Mouse (Mus musculus) liver, embryonic 12.5 days (tissue): ENCODE data around the gene Ell. TPM values are rescaled to one million over a fixed set of nuclear protein-coding genes. Genes with fewer than 3 reads are reported as not detected.
A peak's percentile ranks its signal among the peaks of the same experiment; 100 is the strongest.

ENCODE experiments used
- ATAC-seq: fragments of 200-750 bp; cut with Nextera tagmentation; 2 replicates; pipeline ENCODE4 v1.8.0; 2017; ENCODE audit warnings: moderate number of reproducible peaks, mild to moderate bottlenecking, moderate library complexity
- H3K27ac ChIP-seq: fragments of 300-500 bp; sonication (generic); 2 replicates; pipeline ENCODE4 v1.5.1; 2016; ENCODE audit warnings: mild to moderate bottlenecking
- H3K27me3 ChIP-seq: fragments of 300-500 bp; sonication (generic); replicated peaks from 2 replicates; pipeline ENCODE4 v1.6.1; 2016; ENCODE audit warnings: mild to moderate bottlenecking, moderate library complexity
- H3K36me3 ChIP-seq: fragments of 300-500 bp; sonication (generic); 2 replicates; pipeline ENCODE4 v1.6.1; 2016; ENCODE audit warnings: mild to moderate bottlenecking, moderate library complexity
- H3K4me1 ChIP-seq: fragments of 300-500 bp; sonication (generic); 2 replicates; pipeline ENCODE4 v1.6.1; 2016
- H3K4me2 ChIP-seq: fragments of 300-500 bp; sonication (generic); 2 replicates; pipeline ENCODE4 v1.6.1; 2016; ENCODE audit warnings: mild to moderate bottlenecking, moderate library complexity
- H3K4me3 ChIP-seq: fragments of 300-500 bp; sonication (generic); 2 replicates; pipeline ENCODE4 v1.5.1; 2016; ENCODE audit warnings: mild to moderate bottlenecking, moderate library complexity
- H3K9ac ChIP-seq: fragments of 300-500 bp; sonication (generic); 2 replicates; pipeline ENCODE4 v1.6.1; 2016; ENCODE audit warnings: mild to moderate bottlenecking, moderate library complexity
- H3K9me3 ChIP-seq: fragments of 300-500 bp; sonication (generic); replicated peaks from 2 replicates; pipeline ENCODE4 v1.6.1; 2016; ENCODE audit warnings: mild to moderate bottlenecking, moderate library complexity
- WGBS: fragments of 180-500 bp; shearing (Covaris S2); methylation state at CpG from one replicate; pipeline ENCODE4 v1.1.7; 2016; ENCODE audit not compliant: insufficient replicate concordance; 5-methylcytosine and 5-hydroxymethylcytosine counted together
- polyA plus RNA-seq: library from polyadenylated mRNA; unstranded; fragments of >200 nt; fragmentation: Nextera tagmentation; extraction: Ambion mirVana; gene quantifications from 2 replicates; pipeline ENCODE4 v1.2.1, GENCODE M21; 2016

Gene Ell
- polyA plus RNA-seq, 1 experiment from 2014 or later, result 13.1 TPM

DNA sequence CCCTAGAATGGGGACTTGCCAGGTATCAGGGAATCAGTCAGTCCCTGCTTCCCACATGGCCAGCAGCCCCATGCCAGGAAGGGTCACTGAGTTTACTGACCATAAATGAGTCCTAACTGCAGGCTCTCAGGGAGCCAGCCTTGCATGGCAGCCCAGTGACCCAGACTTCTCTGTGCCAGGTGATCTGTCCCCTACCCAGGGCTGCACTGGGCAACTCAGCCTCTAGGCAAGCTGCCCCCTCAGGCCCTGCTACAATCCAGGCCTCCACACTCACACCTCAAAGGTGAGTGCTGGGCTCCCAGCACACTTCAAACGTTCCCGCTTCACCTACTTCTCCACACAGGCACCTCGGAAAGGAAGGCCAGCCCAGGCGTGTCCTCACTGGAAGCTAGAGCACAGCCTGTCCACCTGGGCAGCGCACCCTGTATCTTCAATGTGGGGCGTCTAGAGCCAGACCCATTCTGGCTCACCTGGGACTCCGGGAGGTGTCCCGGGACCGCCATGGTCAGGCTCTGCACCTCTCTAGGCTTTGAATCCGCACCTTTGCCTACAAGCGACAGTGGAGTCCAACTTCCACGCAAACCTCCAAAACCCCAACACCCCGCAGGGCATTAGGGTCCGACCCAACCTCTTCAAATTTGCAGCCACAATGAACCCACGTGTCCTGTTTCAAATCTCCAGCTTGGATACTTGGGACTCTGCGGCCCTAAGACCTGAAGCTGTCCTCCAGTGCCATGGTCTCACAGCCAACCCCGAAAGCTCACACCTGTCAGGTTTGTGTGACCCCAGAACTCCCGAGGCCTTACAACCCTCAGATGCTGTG lies 67.7 kb downstream of the Ell start:
- Histone ChIP-seq H3K27me3 (no peaks in the 10 kb centered on the region; the same call in 1 of the 2 replicates), H3K36me3 (peaks cover 26% of the 10 kb centered on the region), H3K27ac (peak overlapping the region; percentile 46), H3K4me2 (peak overlapping the region; percentile 94), H3K4me1 (peaks cover 83% of the 10 kb centered on the region), H3K9ac (peak overlapping the region; percentile 95), H3K4me3 (peak overlapping the region; percentile 85), H3K9me3 (no peaks in the 10 kb centered on the region)
- 54% methylated on average over 18 of the region's 18 CpGs for WGBS
- no peak for ATAC-seq

DNA sequence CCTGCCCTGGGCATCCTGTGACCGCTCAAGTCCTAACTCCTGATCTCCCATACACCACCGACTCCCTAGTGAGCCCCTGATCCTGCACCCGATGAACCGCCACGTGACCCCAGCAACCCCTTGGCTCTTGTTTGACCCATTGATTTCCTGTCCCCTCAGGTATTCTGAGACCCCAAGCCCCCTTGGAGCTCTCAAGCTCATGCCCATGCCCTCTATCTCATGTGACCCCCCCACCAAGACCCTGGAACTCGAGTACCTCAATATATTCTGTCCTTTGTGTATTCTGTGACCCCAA lies 68.3 kb downstream of the Ell start:
- peak overlapping the region; percentile 94 for H3K4me2 ChIP-seq
- H3K27me3 ChIP-seq, result no peaks in the 10 kb centered on the region; the same call in 1 of the 2 replicates
- ATAC-seq, result no peak
- peak overlapping the region; percentile 95 for H3K9ac ChIP-seq
- WGBS, result 10% methylated on average over 6 of the region's 6 CpGs
- H3K4me3 ChIP-seq, result peak overlapping the region; percentile 85
- H3K27ac ChIP-seq, result peak overlapping the region; percentile 81
- H3K36me3 ChIP-seq, result peaks cover 21% of the 10 kb centered on the region
- H3K9me3 ChIP-seq, result no peaks in the 10 kb centered on the region
- H3K4me1 ChIP-seq, result peaks cover 82% of the 10 kb centered on the region

GRCm38 (mm10) chr8:70607898-70608748 lies 68.9 kb downstream of the Ell start:
- Histone ChIP-seq H3K27ac (peak overlapping the region; percentile 81), H3K36me3 (peaks cover 15% of the 10 kb centered on the region), H3K27me3 (no peaks in the 10 kb centered on the region; the same call in 1 of the 2 replicates), H3K4me3 (peak overlapping the region; percentile 85), H3K9me3 (no peaks in the 10 kb centered on the region), H3K9ac (peak overlapping the region; percentile 95), H3K4me1 (peaks cover 80% of the 10 kb centered on the region), H3K4me2 (peak overlapping the region; percentile 94)
- peak; percentile 14; the same call in 1 of the 2 replicates for ATAC-seq
- under 1% methylated on average over 82 of the region's 84 CpGs for WGBS

GRCm38 (mm10) chr8:70608749-70609367 lies 69.6 kb downstream of the Ell start, which contains the start of gene Ssbp4:
Gene Ssbp4, minus strand, starts transcription at chr8:70608872.
- H3K4me3 ChIP-seq, result peak within 1 kb of the TSS; percentile 85
- H3K27me3 ChIP-seq, result no peaks in the 10 kb centered on the region; the same call in 1 of the 2 replicates
- H3K27ac ChIP-seq, result peak within 1 kb of the TSS; percentile 81
- H3K4me2 ChIP-seq, result peak within 1 kb of the TSS; percentile 94
- no peak for ATAC-seq
- no peaks in the 10 kb centered on the region for H3K9me3 ChIP-seq
- WGBS, result 4% methylated on average over 26 of the region's 26 CpGs
- H3K9ac ChIP-seq, result peak within 1 kb of the TSS; percentile 95
- peaks cover 83% of the 10 kb centered on the region for H3K4me1 ChIP-seq
- H3K36me3 ChIP-seq, result peaks cover 12% of the 10 kb centered on the region; the same call in 1 of the 2 replicates

- Histone ChIP-seq H3K4me2 (peak overlapping the region; percentile 94), H3K9ac (peak overlapping the region; percentile 95), H3K27me3 (no peaks in the 10 kb centered on the region; the same call in 1 of the 2 replicates), H3K4me1 (peaks cover 83% of the 10 kb centered on the region), H3K36me3 (peaks cover 7% of the 10 kb centered on the region; the same call in 1 of the 2 replicates), H3K9me3 (no peaks in the 10 kb centered on the region), H3K4me3 (peak overlapping the region; percentile 85), H3K27ac (peak overlapping the region; percentile 81)
- peak; percentile 41 for ATAC-seq
- WGBS, result under 1% methylated on average over 38 of the region's 39 CpGs
These were observed 70.2 kb downstream of the Ell start for GRCm38 (mm10) chr8:70609368-70609848.

DNA sequence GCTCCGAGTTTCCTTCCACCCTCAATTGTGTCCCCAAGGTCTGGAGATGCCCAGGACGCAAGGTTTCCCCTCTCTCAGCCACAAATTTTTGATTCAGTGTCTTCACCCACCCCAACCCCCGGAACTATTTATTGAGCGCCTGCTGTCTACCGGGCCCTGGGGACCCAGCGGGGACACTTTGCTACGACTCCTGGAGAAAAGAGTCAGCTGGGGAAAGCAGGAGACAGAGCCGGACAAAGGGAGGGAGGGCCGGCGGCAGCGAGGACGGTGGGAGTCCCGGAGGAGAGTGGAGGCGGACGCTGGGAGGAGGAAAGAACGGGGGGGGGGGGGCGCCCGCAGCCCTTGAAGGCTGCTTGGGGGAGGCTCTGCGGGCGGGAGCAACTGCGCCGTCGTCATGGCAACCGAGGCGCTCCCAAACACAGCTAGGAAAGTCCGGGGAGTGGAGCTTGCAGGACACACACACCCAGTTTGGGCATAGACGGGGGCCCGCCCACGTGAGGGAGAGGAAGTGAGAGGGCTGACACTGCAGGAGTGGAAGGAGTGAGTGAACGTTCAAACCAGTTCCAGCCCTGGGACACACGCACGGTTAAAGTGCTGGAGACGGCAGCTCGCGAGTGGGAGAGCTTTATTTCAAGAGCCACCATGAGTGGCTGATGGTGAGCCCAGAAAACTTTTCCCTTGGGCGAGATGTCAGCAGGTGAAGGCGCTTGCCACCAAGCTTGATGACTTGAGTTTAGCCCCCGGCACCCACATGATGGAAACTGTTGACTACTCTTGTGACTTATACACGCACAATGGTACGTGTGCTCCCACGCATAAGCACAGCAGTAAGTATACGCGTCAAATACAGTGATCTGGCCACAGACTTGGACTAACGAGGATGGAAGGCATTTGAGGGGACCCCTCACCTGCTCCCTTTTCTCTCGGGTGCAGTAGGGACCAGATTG lies 70.9 kb downstream of the Ell start:
- Histone ChIP-seq H3K36me3 (peaks cover 2% of the 10 kb centered on the region; the same call in 1 of the 2 replicates), H3K4me3 (peak overlapping the region; percentile 85), H3K4me2 (peak overlapping the region; percentile 94), H3K27me3 (no peaks in the 10 kb centered on the region; the same call in 1 of the 2 replicates), H3K9ac (peak overlapping the region; percentile 95), H3K4me1 (peaks cover 83% of the 10 kb centered on the region), H3K9me3 (no peaks in the 10 kb centered on the region), H3K27ac (peak overlapping the region; percentile 81)
- peak; percentile 54 for ATAC-seq
- WGBS, result under 1% methylated on average over 39 of the region's 45 CpGs

DNA sequence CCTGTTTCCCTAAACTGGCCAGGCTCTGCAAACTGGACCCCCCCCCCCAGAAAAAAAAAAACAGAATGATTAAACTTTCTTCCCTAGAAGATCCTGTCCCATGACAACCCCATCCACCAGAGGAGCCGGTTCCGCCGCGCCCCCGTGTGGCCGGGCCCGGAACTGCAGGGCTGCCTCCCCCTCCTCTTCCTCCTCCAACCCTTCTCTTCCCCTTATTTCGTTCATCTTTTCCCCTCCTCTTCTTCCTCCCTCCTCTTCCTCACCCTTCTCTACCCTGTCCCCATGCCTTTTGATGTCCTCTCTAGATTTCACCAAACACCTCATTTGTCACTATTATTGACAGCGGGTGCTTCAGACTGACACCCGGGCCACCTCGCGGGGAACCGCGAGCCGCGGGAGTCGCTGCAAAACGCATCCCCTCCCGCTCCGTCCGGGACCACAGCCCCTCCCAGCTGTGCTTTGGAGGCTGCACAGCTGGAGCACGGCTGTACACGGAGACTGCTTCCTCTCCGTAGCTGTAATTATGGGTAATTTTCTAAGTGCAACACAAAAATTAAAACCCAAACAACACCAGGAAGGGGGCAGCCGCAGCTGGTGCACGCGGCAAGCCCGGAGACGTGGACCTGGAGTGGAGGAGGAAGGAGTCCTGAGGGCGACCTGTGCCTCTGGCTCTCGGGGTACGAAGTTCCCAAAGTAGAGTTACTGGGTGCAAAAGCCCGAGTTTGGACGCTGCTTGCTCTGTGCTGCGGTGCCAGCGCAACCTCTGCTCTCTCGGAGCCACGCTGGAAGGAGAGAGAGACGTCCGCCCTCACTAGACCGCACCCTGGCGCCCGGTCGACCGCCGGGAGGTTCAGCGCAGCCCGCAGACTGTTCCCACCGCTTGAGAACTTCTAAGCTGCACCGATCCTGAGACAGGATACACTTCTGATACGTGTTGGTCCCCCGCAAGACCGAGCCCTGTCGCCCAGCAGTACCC lies 71.8 kb downstream of the Ell start:
- no peaks in the 10 kb centered on the region for H3K9me3 ChIP-seq
- peak overlapping the region; percentile 95 for H3K9ac ChIP-seq
- ATAC-seq, result peak; percentile 59
- H3K4me1 ChIP-seq, result peaks cover 85% of the 10 kb centered on the region
- H3K27me3 ChIP-seq, result no peaks in the 10 kb centered on the region; the same call in 1 of the 2 replicates
- no peaks in the 10 kb centered on the region; the same call in 1 of the 2 replicates for H3K36me3 ChIP-seq
- WGBS, result under 1% methylated on average over 54 of the region's 54 CpGs
- H3K4me3 ChIP-seq, result peak overlapping the region; percentile 85
- H3K4me2 ChIP-seq, result peak overlapping the region; percentile 94
- H3K27ac ChIP-seq, result peak overlapping the region; percentile 83

- Histone ChIP-seq H3K9ac (peak overlapping the region; percentile 95), H3K4me3 (peak overlapping the region; percentile 85), H3K27ac (peak overlapping the region; percentile 83), H3K27me3 (no peaks in the 10 kb centered on the region; the same call in 1 of the 2 replicates), H3K4me1 (peaks cover 85% of the 10 kb centered on the region), H3K4me2 (peak overlapping the region; percentile 94), H3K36me3 (no peaks in the 10 kb centered on the region), H3K9me3 (no peaks in the 10 kb centered on the region)
- peak; percentile 31 for ATAC-seq
- 0% methylated on average over 6 of the region's 6 CpGs for WGBS
These were observed 72.6 kb downstream of the Ell start for GRCm38 (mm10) chr8:70611849-70612248.

DNA sequence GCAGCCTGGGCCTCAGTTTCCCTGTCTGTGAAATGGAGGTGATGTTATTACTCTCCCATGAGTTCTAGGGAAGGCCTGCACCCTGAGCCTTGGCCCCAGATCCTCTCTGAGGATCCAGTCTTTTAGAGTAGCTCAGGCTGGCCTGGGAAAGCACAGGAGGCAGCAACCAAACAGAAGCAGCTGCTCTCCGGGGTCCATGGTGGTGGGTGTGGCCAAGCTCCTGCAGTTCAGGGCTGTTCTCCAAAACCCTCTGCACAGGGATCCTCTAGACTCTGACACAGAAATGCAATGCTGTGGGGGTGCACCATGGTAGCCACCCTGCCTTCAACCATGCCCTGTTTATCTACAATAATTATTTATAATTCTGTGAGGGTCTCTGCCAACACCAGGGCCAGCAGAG lies 74.5 kb downstream of the Ell start:
- H3K9me3 ChIP-seq, result no peaks in the 10 kb centered on the region
- 0 out of 2 replicates have a peak overlapping the region, but pooled peaks have one; percentile 15 for H3K27ac ChIP-seq
- no peak for ATAC-seq
- H3K4me2 ChIP-seq, result no peak overlapping the region
- no peaks in the 10 kb centered on the region for H3K36me3 ChIP-seq
- no peaks in the 10 kb centered on the region; the same call in 1 of the 2 replicates for H3K27me3 ChIP-seq
- no peak overlapping the region for H3K4me3 ChIP-seq
- 13% methylated on average over 1 of the region's 1 CpGs for WGBS
- H3K9ac ChIP-seq, result 0 out of 2 replicates have a peak overlapping the region, but pooled peaks have one; percentile 1
- H3K4me1 ChIP-seq, result peaks cover 86% of the 10 kb centered on the region
